Mouse (Mus musculus) adrenal gland, adult 2 months (tissue): Measurements from ENCODE around the gene Uri1. TPM values are rescaled to one million over a fixed set of nuclear protein-coding genes. Genes with fewer than 3 reads are reported as not detected.

ENCODE experiments used
- DNase-seq: peaks from one replicate; pipeline ENCODE4 v3.0.0; 2021
- long read RNA-seq: library from polyadenylated mRNA; stranded (forward); transcript quantifications from one replicate; pipeline ENCODE4 v2.0.0, GENCODE M21; 2021
- polyA plus RNA-seq: library from polyadenylated mRNA; depleted of rRNA; stranded (reverse); fragments of >200 nt; gene quantifications from 2 replicates; pipeline ENCODE4 v1.2.3, GENCODE M21; 2012; rRNA removed
- total RNA-seq, 2 experiments: library from RNA; stranded (reverse); gene quantifications; 2 replicates each; pipeline ENCODE4 v1.2.3; 2021

The Uri1 gene
- total RNA-seq (10 to 100 TPM; 44.6 to 56.9 TPM), polyA plus RNA-seq (11.8 and 13.0 TPM in 2 replicates)
- long read RNA-seq, transcript Uri1-201 (11 exons, 3,441 nt), result major isoform, 65 of 82 reads
- long read RNA-seq, partial matches to known transcripts, result 0 of 82 reads
- long read RNA-seq, other reads (novel, unspliced or antisense), result 17 of 82 reads

GRCm38 (mm10) chr7:38023451-38023850 is at the start of gene Uri1:
Gene Uri1, minus strand, starts transcription at chr7:38023551.
- no peak for DNase-seq

- DNase-seq, result no peak
Observed at GRCm38 (mm10) chr7:38071065-38071464, 47.7 kb upstream of the Uri1 start.

- DNase-seq, result peak; percentile 27
Observed at GRCm38 (mm10) chr7:38070663-38071062, 47.3 kb upstream of the Uri1 start.

- no peak for DNase-seq
Observed at GRCm38 (mm10) chr7:38064431-38064830, 41.1 kb upstream of the Uri1 start.

GRCm38 (mm10) chr7:38061060-38061970 is 38.0 kb upstream of the Uri1 start:
- peak; percentile 91 for DNase-seq

- no peak for DNase-seq
Observed at GRCm38 (mm10) chr7:38059636-38060330, 36.4 kb upstream of the Uri1 start.

GRCm38 (mm10) chr7:38059096-38059495 is 35.7 kb upstream of the Uri1 start:
- no peak for DNase-seq

GRCm38 (mm10) chr7:38055996-38056395 is 32.6 kb upstream of the Uri1 start:
- no peak for DNase-seq

- no peak for DNase-seq
Observed at GRCm38 (mm10) chr7:38054246-38054645, 30.9 kb upstream of the Uri1 start.

- DNase-seq, result no peak
Observed at GRCm38 (mm10) chr7:38047229-38047628, 23.9 kb upstream of the Uri1 start.

GRCm38 (mm10) chr7:38041244-38041643 is 17.9 kb upstream of the Uri1 start:
- no peak for DNase-seq

- DNase-seq, result no peak
Observed at GRCm38 (mm10) chr7:38037586-38037985, 14.2 kb upstream of the Uri1 start.

GRCm38 (mm10) chr7:38031183-38031582 is 7.8 kb upstream of the Uri1 start:
- DNase-seq, result no peak

- no peak for DNase-seq
Observed at GRCm38 (mm10) chr7:38030606-38031005, 7.3 kb upstream of the Uri1 start.

- no peak for DNase-seq
Observed at GRCm38 (mm10) chr7:38029986-38030385, 6.6 kb upstream of the Uri1 start.

- no peak for DNase-seq
Observed at GRCm38 (mm10) chr7:38029083-38029482, 5.7 kb upstream of the Uri1 start.

- no peak for DNase-seq
Observed at GRCm38 (mm10) chr7:38027940-38028600, 4.7 kb upstream of the Uri1 start.

GRCm38 (mm10) chr7:38024839-38025238 is 1.5 kb upstream of the Uri1 start:
- DNase-seq, result no peak

GRCm38 (mm10) chr7:38019770-38020169 is 3.6 kb downstream of the Uri1 start:
- no peak for DNase-seq

GRCm38 (mm10) chr7:38019369-38019749 is 4.0 kb downstream of the Uri1 start:
- peak; percentile 95 for DNase-seq

GRCm38 (mm10) chr7:38018416-38019368 is 4.7 kb downstream of the Uri1 start:
- DNase-seq, result peak; percentile 87
